Mouse (Mus musculus) thymus, postnatal 36 days (tissue): ENCODE results near the gene Afdn.
"Not testable (repeated sequence)": the region's sequence is repeated elsewhere in the genome, so short reads cannot be mapped to it uniquely, and the experiment has no call there.

Experiments
- DNase-seq, 2 experiments: peaks; one replicate each; pipeline ENCODE4 v3.0.0; 2022; ENCODE audit warnings: mixed read lengths in 2 of 2

Gene Afdn

DNA sequence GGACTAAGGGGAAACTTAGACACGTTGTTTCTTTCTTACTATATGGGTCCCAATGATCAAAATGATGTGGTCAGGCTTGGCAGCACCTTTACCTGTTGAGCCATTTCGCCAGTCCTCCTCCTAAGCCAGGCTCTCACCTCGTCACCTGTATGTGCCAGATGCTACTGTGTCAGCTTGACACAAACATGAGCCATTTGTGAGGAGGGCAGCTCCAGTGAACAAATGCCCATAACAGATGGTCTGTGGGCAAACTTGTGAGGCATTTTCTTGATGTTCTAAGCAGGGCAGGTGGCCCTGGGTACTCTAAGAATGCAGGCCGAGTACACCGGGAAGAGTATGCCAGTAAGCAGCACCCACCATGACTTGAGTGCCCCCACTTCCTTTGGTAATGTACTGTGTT is 21.6 kb downstream of the Afdn start:
- no peak for DNase-seq

DNA sequence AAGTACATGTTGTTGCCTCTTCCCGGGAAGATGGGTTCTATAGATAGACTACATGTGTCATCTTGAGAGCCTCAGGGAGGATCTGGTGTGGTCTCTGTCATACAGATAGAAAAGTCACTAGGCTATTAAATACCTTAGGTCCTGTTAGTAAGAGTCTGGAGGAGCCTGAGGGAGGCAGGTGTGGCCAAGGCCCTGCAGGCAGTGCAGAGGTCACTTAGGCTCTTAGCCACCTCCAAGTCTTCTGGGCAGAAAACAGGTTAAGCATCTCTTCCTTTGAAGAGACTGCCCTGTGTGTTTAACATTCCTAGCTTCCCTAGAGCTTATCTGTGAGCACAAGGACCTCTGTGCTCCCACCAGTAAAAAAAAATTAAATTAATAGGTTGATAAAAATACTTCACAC is 23.1 kb downstream of the Afdn start:
- DNase-seq, result no peak

DNA sequence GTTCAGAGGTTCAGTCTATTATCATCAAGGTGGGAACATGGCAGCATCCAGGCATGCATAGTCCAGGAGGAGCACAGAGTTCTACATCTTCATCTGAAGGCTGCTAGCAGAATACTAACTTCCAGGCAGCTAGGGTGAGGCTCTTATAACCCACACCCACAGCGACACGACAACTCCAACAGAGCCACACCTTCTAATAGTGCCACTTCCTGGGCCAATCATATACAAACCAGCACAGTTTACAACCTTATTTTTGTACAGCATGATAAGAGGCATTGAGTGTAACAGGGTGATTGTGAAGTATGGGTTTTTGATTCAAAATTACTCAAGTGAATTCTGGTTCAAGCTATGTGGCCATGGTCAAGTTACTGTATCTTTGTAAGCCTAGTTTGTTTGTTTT is 29.7 kb downstream of the Afdn start:
- not testable (repeated sequence) for DNase-seq

DNA sequence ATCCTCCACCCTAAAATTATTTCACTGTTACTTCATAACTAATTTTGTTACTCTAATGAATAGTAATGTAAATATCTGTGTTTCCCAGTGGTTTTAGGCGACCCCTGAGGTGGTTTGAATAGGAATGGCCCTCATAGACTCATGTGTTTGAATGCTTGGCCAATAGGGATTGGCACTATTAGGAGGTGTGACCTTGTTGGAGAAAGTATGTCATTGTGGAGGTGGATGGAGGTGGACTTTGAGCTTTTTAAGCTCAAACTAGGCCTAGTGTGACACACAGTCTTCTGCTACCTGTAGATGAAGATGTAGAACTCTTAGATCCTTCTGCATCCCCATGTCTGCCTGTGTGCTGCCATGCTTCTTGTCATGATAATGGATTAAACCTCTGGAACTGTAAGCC is 37.4 kb downstream of the Afdn start:
- no peak for DNase-seq

DNA sequence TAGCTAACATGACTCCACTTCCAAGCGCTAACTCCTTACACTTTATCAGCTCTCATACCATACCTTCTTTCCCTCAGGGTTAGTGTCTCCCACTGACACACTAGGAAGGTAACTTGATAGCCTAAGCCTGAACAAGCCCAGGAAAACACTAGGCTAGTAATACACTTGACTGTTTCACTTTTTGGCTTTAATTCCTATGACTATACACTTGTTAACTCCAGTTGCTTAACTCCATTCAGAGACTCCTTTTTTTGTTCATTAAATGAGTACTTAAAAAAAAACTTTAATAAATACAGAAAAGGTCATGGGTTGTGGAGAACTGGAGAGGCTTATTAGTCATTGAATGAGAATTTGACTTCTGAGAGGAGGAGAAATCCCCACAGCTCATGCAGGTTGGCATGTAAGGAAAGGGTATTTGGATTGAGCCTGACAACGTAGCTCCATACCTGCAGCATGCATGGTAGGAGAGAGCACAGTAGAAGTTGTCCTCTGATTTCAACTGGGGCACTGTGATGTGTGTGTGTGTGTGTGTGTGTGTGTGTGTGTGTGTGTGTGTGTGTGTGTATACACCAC is 42.6 kb downstream of the Afdn start:
- no peak for DNase-seq

DNA sequence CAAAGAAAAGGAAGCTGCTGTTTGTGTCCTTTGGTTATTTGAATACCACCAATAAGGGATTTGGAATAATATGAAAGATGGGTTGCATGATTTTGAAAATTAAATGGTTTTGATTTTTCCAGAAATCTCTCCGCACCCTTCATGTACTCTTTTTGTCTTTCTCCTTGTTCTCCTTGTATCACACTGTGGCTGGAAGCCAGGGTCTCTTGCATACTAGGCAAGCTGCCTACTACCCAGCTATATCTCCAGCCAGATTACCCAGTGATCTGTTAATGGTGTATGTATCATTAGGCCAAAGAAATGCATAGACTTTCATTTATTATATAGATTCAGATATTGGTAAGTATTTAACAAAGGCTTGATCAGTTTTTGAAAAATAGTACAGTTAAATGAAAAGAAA is 45.7 kb downstream of the Afdn start:
- DNase-seq, result no peak

DNA sequence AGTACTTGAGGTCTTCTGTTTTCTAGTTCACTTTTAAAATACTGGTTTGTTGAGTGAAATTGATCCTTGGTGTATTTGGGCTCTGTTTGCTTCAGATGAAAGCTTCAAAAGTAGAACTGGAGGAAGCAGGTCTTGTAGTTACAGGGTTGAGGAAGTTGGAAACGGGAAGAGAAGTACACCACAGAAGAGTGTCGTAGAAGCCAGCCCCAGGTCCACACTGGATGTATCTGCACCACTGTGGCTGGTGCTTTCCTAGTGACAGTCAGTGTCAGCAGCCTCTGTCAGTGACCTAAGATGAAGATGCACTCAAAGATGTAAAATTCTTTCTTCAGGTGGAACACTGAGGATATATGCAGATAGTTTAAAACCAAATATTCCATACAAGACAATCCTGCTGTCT is 57.5 kb downstream of the Afdn start:
- DNase-seq, result no peak

DNA sequence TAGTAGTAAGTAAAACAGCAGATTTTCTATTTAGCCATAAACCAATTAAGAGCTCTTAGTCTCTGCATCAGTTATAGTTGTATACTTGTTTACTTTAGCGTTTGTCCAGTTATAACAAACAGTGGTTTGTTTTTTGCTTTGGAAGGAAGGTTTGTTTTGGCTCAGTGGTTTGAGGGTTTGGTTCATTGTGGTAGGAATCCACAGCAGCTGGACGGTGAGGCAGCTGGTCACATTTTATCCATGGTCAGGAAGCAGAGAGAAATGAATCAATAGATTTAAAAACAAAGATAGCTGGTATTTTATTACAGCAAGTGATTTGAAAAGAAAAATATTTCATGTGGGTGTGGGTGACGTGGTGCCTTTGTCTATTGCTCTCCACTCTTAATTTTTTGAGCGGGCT is 59.0 kb downstream of the Afdn start:
- DNase-seq, result no peak

DNA sequence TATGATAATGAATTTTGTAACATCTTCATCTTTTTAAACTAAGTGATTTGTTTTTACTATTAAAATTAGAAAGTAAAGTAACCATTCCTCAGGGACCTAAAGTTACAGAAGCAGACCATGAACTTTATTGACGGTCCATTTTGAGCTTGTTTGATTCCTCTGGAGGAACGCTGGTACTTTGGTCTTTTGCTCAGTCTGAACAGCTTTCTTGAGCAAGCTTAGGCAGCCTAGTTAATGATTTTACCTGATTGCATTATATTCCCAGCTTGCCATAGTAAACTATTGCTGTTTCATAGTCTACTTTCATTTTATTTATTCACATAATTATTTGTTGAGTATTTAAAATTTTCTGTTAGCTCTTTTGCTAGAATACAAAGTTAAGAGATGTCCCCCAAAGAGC is 60.3 kb downstream of the Afdn start:
- DNase-seq, result no peak

DNA sequence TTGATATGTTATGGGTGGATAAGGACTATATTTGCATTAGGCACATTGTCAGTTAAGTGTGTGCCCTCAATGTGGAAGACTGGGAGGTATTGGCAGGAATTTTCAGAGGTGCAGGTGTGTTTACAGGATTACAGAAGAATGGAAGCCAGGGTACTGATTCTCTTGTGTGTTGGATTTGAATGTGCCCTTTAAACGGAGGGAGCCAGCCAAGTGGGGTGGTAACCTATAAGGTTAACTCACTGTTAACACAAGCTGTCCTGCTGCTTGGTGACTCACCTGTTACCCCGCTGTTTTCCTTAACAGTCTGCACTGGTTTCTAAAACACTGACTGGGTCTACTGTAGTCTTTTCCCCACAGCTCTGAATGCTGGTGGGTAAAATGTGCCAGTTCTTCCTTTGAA is 65.1 kb downstream of the Afdn start:
- no peak for DNase-seq

DNA sequence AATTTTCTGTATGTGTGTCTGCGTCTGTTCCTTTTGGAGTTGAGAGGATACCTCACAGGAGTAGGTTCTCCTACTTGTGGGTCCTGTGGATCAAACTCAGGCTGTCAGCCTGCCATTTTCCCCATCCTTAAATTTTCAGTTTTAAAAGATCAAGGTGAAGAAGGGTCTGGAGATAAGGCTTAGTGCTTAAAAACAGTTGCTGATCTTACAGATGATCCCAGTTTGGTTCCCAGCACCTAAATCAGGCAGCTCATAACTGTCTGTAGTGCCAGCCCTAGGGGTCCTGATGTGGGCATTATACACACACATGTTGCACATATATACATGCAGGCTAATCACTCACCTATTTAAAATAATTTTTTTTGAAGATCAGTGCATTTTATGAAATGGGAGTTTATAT is 69.9 kb downstream of the Afdn start:
- no peak for DNase-seq

DNA sequence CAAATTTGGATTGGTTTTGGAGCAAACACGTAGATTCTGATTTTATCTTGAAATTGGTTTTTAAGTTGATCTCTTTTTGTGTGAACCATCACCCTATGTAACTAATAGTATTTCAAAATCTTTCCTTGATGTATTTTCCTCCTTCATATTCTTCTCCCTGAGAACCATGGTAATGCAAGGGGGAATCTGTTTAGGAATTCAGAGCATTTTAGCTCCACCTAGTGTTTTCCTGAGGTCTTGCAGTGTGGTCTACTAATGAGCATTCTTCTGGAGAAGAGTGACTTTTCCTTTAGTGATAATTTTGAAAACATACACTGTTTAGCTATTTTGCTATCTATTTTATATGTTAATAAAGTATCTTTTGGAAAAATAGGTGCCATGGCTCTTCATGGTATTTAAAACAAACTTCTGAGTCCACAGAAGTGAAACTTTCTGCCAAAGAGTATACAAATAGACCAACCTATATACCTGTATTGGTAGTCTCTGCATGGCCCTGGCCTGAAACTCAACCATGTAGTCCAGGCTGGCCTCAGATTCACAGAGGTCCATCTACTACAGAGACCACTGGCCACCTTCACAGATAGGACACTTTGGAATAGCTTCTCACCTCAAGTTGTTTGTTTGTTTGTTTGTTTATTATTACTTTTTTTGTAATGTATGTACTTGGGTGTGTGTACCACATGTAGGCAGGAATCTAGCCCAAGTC is 70.5 kb downstream of the Afdn start:
- no peak for DNase-seq

DNA sequence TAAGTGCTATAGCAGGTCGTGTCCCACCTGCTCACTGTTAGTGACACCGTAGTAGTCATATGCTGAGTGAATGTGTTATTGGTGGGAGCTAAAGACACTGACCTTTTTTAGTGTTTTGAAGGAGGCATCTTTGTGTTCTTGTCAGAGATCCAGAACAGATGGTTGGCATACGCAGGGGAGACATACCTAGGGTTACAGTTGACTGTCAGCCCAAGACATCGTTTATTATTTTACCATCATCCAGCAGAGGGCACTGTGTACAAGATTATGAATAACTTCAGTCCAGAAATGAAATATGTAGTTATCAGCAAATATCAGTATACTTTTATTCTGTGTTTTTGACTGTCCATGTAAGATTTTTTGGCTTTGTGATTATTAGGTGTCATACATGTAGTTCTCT is 75.5 kb downstream of the Afdn start:
- DNase-seq, result no peak

DNA sequence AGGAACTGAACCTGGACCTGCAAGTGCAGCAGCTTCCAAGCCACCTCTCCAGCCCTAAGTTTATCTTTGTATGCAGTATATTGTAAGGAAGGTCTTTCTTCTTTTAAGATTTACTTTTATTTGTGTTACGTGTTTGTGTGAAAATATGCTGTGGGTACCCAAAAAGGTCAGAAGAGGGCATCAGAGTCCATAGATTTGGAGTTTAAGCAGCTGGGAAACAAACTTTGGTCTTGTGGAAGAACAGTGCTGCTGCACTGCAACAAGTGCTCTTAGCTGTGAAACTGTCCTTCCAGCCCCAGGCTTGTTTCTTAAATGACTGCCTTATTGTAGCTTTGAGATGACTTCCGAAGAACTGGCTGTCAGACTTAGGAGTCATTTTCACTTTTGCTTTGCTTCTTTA is 89.8 kb downstream of the Afdn start:
- no peak for DNase-seq

DNA sequence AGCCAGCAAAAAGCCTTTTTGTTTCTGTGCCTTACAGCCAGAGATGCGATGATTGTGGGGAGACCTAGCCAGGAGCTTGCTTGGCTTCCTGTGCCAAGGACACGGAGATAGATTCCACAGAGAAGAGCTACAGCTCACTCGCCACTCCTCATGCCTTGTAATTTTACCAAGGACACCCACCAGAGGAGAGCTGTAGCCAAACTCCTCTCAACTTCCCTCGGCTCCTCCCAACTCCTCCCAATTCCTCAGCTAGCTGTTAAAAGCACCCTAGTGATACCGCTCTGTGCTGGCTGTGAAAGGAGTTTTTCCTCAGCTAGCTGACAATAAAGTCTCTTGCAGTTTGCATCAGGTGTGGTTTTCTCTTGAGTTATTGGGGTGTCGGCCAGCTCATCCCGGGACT is 93.5 kb downstream of the Afdn start:
- not testable (repeated sequence) for DNase-seq

DNA sequence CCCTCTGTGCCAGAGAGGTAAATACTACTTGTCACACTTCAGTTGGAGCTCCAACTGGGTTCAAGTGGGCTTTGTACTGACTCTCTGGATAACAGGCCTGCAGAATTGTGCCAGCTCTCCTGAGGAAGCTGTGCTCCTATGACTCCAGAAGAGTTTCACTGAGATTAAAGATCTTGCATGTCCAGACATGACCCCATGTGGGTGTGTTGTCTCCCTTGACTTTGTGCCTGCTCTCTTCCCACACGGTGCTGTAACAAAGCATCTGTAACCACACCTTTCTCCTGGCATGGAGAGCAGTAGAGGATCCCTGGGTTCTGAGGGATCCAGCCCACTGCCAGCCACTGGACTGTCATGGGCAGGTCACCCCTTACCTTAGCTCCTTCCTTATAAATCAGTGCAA is 95.1 kb downstream of the Afdn start:
- DNase-seq, result no peak

DNA sequence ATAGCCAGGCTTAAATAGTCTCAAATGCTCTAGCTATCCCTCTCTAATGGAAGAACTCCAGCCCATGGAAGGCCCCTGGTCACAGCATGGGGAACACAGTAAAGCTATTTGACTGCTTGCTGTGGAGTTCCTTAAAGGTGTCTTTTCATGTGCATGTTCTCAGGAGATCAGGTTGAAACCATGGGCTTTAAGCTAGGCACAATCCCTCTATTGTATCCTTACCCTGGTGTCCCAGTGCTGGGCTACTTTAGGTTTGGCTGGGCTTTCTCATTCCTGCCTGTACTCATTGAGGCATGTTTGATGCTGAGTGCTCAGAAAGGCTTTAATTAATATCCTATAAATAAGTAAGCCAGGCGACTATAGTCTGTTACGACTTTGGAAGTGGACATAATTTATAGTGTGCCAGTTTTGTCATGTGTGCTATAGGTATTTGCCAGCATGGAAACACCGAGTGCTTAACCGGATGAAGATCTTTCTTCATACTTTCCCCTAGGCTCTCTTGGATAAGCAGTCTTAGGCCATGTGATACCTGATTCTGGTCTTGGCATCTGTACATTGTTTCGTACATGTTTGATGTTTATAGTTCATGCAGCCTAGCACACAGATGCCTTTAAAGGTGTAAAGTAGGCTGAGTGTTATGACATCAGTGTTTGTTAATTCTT is 96.2 kb downstream of the Afdn start:
- no peak for DNase-seq

DNA sequence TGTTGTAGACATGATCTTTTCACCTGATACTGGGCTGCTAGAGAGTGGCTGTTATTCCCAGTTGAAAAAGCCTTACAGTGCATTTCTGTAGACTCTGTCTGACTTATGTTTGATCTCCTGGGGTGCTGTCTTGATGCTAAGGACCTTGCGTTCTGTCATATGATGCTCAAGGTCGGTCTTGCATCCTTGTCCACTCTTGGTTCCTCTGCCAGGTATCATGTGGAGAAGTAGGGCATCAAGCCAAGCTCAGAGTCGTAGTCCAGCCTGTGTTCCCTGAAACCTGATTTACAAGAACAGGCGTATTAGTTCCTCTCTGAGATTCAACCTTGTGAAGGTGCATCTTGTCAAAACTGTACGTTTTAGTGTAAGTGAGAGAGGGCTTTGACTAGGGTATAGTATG is 105.0 kb downstream of the Afdn start:
- no peak for DNase-seq

DNA sequence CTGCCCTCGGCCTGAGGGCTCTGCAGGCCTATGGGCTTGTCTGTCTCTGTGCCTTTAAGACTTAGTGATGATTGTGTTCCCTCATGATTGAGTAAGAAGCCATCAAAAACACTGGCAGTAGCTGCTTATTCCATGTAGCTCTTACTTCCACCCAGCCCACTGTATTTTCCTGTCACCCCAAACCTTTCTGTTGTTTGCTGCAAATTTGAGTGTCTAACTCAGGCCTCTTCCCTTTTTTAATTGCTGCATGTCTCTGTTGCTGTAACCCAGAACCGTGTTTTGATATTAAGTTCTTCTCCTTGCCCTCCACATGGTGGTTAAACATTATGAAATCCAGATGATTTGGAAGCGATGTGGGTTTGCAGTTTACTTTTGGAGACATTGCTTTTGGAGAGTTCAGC is 106.6 kb downstream of the Afdn start:
- no peak for DNase-seq

DNA sequence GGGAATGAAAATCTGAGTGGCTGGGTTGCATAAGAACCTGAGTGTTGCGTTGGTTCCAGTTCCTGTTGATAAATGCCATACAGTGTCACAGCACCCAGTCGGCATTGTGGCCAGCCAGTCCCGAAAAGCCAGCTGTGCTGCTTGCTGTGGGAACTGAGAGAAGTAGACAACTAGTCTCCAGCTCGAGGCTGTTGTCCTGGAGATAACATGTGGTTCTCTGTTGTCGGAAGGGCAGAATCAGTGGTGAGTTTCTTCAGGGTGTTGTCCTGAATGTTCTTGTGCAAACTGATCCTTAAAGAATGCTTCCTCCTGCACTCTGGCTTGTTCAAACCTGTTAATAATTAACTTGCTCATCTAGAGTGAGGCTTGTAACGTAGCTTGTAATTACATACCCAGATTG is 107.1 kb downstream of the Afdn start:
- no peak for DNase-seq

DNA sequence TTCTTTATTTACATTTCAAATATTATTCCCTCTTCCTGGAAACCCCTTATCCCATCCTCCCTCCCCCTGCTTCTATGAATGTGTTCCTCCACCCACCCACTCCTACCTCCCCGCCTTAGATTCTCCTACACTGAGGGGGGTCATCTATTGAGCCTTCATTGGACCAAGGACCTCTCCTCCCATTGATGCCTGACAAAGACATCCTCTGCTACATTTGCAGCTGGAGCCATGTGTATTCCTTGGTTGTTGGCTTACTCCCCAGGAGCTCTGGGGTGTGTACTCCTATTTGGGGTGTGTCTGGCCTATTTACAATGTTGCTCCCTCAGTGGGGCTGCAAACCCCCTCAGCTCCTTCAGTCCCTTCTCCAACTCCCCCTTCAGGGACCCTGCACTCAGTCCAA is 109.9 kb downstream of the Afdn start:
- no peak for DNase-seq

DNA sequence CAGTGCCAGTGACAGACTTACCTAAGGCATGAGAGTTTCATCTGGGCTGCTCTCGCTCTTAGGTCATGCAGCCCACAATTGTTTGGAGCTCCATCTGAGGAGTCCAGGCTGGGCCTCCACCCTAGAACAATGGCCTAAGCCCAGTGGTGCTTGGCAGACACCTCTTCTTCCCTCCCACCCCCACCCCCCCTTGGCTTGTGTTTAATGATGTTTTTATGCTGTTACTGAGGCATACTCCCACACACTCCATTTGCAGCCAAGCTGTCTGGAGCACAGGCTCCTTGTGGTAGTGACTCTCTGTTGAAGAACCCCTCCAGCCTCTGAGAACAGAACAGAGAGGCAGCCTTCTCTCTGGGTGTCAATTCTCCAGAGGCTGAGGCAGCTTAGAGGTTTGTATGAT is 113.9 kb downstream of the Afdn start:
- DNase-seq, result no peak

DNA sequence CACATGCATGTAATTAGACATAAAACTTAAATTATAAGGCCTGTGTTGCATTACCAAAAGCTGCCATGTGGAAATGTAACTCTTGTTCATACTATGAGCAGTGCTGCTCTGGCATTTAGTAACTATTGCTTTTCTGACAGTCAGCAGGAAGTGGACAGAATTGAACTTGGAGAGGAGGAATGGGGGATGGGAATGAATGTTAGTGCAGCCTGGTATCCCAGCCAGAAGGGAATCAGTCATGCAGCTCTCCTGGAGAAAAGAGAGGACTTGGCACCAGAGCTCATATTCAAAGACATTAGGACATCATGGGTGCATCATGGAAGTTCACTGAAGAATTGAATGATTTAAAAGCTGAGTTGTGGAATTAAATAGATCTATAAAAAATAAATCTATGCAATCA is 117.1 kb downstream of the Afdn start:
- DNase-seq, result no peak

DNA sequence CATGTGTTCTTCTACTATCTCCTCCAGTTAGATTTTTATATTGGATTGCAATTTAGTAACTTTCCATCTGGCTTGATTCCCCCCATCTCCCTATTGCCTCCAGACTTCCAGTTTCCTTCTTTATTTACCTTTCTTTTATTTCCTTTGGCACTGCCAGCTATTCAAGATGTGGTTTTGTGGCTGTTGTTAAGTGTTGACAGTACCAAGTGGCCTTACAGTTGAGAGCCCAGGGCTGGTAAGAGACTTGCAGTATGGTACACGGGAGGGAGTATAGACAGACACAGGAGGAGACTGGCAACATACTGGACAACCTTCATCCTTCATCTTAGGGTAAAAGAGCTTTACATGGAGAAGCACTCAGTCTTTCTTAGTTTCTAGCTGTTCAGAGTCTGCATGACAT is 119.4 kb downstream of the Afdn start:
- no peak for DNase-seq

DNA sequence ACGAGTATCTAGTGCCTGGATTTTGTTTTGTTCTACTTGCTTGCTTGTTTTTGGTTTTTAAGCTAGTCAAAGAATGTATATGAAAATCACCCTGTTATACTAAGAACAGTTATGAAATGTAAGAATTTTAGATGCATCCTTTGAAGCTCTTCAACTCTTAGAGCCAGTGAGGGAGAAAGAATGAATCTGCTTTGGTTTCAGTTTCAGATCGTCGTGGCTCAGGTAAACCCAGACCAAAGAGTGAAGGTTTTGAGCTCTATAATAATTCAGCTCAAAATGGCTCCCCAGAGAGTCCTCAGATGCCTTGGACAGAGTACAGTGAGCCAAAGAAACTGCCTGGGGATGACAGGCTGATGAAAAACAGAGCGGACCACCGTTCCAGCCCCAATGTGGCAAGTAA is 123.2 kb downstream of the Afdn start:
- no peak for DNase-seq
